ENCODE assay signal across 10 mouse cellular contexts in genomic region chr8:117481830-117482229, GRCm38 (mm10). TPM values are rescaled to one million over a fixed set of nuclear protein-coding genes. Genes with fewer than 3 reads are reported as not detected.
DNase-seq lines count a peak whose midpoint lies in the region; ATAC-seq and TF ChIP-seq lines count a peak whose summit lies in the region.
"Had no signal": no experiment of that assay in that cellular context is flagged by ENCODE, and none has a peak within 500 bp of the region (broad histone marks: within the 10 kb centered on the region; RNA-seq: fewer than 3 reads in every experiment).

No protein-coding gene starts in this region.

- no peaks in the 10 kb centered on the region for H3K36me3 ChIP-seq in forebrain, embryonic 13.5 days (ENCODE audit: poor library complexity, severe bottlenecking)
- H3K36me3 ChIP-seq: limb, embryonic 12.5 days had no signal

- H3K27ac ChIP-seq in forebrain, embryonic 13.5 days = no peak overlapping the region
- H3K27ac ChIP-seq: limb, embryonic 12.5 days had no signal

- H3K9ac ChIP-seq in forebrain, embryonic 13.5 days = no peak overlapping the region
- H3K9ac ChIP-seq: limb, embryonic 12.5 days had no signal

- TF ChIP-seq POLR2A in lung, adult 2 months (IDR thresholded peaks at IDR 0.05; ENCODE audit: borderline replicate concordance, extremely low read depth, low read depth, low read length) = no peak

- TF ChIP-seq CTCF in lung, adult 2 months (IDR thresholded peaks at IDR 0.05; ENCODE audit: insufficient read depth, low read length) = no peak

- WGBS in lung, adult 2 months = 60% methylated on average over 5 of the region's 5 CpGs
- WGBS in forebrain, embryonic 13.5 days = 91% methylated on average over 5 of the region's 5 CpGs

- DNase-seq in lung, adult 18-20 months = peak; percentile 41 to 63
- DNase-seq in lung, adult 2 months = no peak
- peak; percentile 65 to 66 for DNase-seq in lung, postnatal 4 days
- peak; percentile 65 to 80 for DNase-seq in spleen, postnatal 4 days (ENCODE audit: low spot score in 2 of 2)
- no peak for DNase-seq in frontal cortex, postnatal 14 days (ENCODE audit: low spot score in 2 of 2)
- DNase-seq: cerebellum, adult 9-10 months; midbrain, embryonic 14.5 days had no signal

- no peak overlapping the region for H3K4me3 ChIP-seq in lung, adult 2 months (replicated peaks; ENCODE audit: extremely low read depth, low read depth, low read length)
- no peak overlapping the region for H3K4me3 ChIP-seq in forebrain, embryonic 13.5 days
- H3K4me3 ChIP-seq: limb, embryonic 12.5 days had no signal

- H3K9me3 ChIP-seq in forebrain, embryonic 13.5 days (replicated peaks) = peaks cover 7% of the 10 kb centered on the region; the same call in 1 of the 2 replicates
- H3K9me3 ChIP-seq: limb, embryonic 12.5 days had no signal

- no peaks in the 10 kb centered on the region for H3K4me1 ChIP-seq in lung, adult 2 months (ENCODE audit: control insufficient read depth, insufficient read depth, low read length)
- no peaks in the 10 kb centered on the region for H3K4me1 ChIP-seq in forebrain, embryonic 13.5 days
- H3K4me1 ChIP-seq: limb, embryonic 12.5 days had no signal

- H3K27me3 ChIP-seq in forebrain, embryonic 13.5 days = no peaks in the 10 kb centered on the region
- H3K27me3 ChIP-seq: limb, embryonic 12.5 days had no signal

- peak; percentile 94 to 96 for ATAC-seq in hematopoietic stem cell, adult 5-6 weeks (replicated peaks in 1 of 2; ENCODE audit: insufficient read depth in 1 of 2, low FRiP score in 2 of 2, low TSS enrichment in 1 of 2, low read depth in 1 of 2, poor library complexity in 2 of 2, severe bottlenecking in 2 of 2)
- ATAC-seq in forebrain, embryonic 13.5 days = no peak

- H3K4me2 ChIP-seq in forebrain, embryonic 13.5 days = no peak overlapping the region
- H3K4me2 ChIP-seq: limb, embryonic 12.5 days had no signal

RNA-seq across cellular contexts. Expression of gene Plcg2, which starts 16.3 kb away (rescaled TPM):
- 9.6 and 11.5 TPM in 2 replicates for polyA plus RNA-seq in lung, adult 2 months (2012; rRNA removed)
- total RNA-seq in hematopoietic stem cell, adult 5-6 weeks (2017) = 121 and 137 TPM in 2 replicates
- polyA plus RNA-seq in forebrain, embryonic 13.5 days (2015; fragmentation: Nextera tagmentation; extraction: Ambion mirVana) = 0.84 and 1.0 TPM in 2 replicates

Comparison
In these comparisons a context has a peak if more than half of its experiments do, and no peak if none do; other contexts are left out.
1. DNase-seq: peak in lung, adult 18-20 months (2 of 2), lung, postnatal 4 days (2 of 2) and spleen, postnatal 4 days (2 of 2); none in lung, adult 2 months (single experiment) and frontal cortex, postnatal 14 days (0 of 2).